Mouse (Mus musculus) neural tube, embryonic 11.5 days (tissue): ENCODE measurements at regions not wholly inside any gene's neighbourhood (a gene's known extent, or its start where the extent isn't known, plus 50 kb on each side); places are given as distances from the start of the nearest gene placed in this dataset.

ENCODE experiments used
- ATAC-seq: fragments of 200-750 bp; cut with Nextera tagmentation; 2 replicates; pipeline ENCODE4 v1.8.0; 2017; ENCODE audit warnings: moderate number of reproducible peaks, mild to moderate bottlenecking, moderate TSS enrichment, moderate library complexity; ENCODE audit not compliant: insufficient read depth, low FRiP score, low TSS enrichment
- DNase-seq: peaks from one replicate; pipeline ENCODE4 v3.0.0-alpha.2; 2015; ENCODE audit warnings: low spot score
- H3K27ac ChIP-seq: fragments of 300-500 bp; sonication (generic); 2 replicates; pipeline ENCODE4 v1.5.1; 2014; ENCODE audit warnings: low read depth, mild to moderate bottlenecking, low read length
- H3K27me3 ChIP-seq: fragments of 300-500 bp; sonication (generic); 2 replicates; pipeline ENCODE4 v1.6.1; 2014; ENCODE audit warnings: mild to moderate bottlenecking, low read length, mixed read lengths; ENCODE audit not compliant: control insufficient read depth, insufficient read depth
- H3K36me3 ChIP-seq: fragments of 300-500 bp; sonication (generic); 2 replicates; pipeline ENCODE4 v1.6.1; 2014; ENCODE audit warnings: mild to moderate bottlenecking, low read length, moderate library complexity, mixed read lengths; ENCODE audit not compliant: control insufficient read depth, insufficient read depth
- H3K4me1 ChIP-seq: fragments of 300-500 bp; sonication (generic); 2 replicates; pipeline ENCODE4 v1.6.1; 2014; ENCODE audit warnings: low read length, mixed read lengths; ENCODE audit not compliant: control insufficient read depth, insufficient read depth
- H3K4me2 ChIP-seq: fragments of 300-500 bp; sonication (generic); 2 replicates; pipeline ENCODE4 v1.6.1; 2014; ENCODE audit warnings: low read depth, mild to moderate bottlenecking, moderate library complexity
- H3K4me3 ChIP-seq: fragments of 300-500 bp; sonication (generic); 2 replicates; pipeline ENCODE4 v1.5.1; 2014; ENCODE audit warnings: low read depth, low read length
- H3K9ac ChIP-seq: fragments of 300-500 bp; sonication (generic); 2 replicates; pipeline ENCODE4 v1.6.1; 2014; ENCODE audit warnings: mild to moderate bottlenecking, low read length
- H3K9me3 ChIP-seq: fragments of 300-500 bp; sonication (generic); 2 replicates; pipeline ENCODE4 v1.6.1; 2016; ENCODE audit warnings: low read length; ENCODE audit not compliant: control insufficient read depth
- WGBS: fragments of 180-500 bp; shearing (Covaris S2); extraction: QIAGEN DNeasy Blood & Tissue Kit; methylation state at CpG from one replicate; pipeline ENCODE4 v1.1.7; 2014; 5-methylcytosine and 5-hydroxymethylcytosine counted together

GRCm38 (mm10) chr19:14940207-14940952 is 342.5 kb upstream of the Tle4 start:
- Histone ChIP-seq H3K4me2 (no peak overlapping the region), H3K4me3 (no peak overlapping the region), H3K9ac (no peak overlapping the region), H3K9me3 (no peaks in the 10 kb centered on the region), H3K36me3 (no peaks in the 10 kb centered on the region), H3K4me1 (no peaks in the 10 kb centered on the region), H3K27me3 (no peaks in the 10 kb centered on the region), H3K27ac (no peak overlapping the region)
- DNase-seq (no peak), ATAC-seq (no peak)
- WGBS, result 80% methylated on average over 9 of the region's 9 CpGs

GRCm38 (mm10) chr19:14922238-14922637 is 324.4 kb upstream of the Tle4 start:
- no peak overlapping the region for H3K9ac ChIP-seq
- no peaks in the 10 kb centered on the region for H3K27me3 ChIP-seq
- H3K27ac ChIP-seq, result no peak overlapping the region
- H3K9me3 ChIP-seq, result no peaks in the 10 kb centered on the region
- 65% methylated on average over 1 of the region's 1 CpGs for WGBS
- ATAC-seq (no peak), DNase-seq (no peak)
- no peaks in the 10 kb centered on the region for H3K4me1 ChIP-seq
- H3K36me3 ChIP-seq, result no peaks in the 10 kb centered on the region
- H3K4me2 ChIP-seq, result no peak overlapping the region
- H3K4me3 ChIP-seq, result no peak overlapping the region

GRCm38 (mm10) chr19:14911056-14911850 is 313.4 kb upstream of the Tle4 start:
- 86% methylated on average over 11 of the region's 11 CpGs for WGBS

GRCm38 (mm10) chr19:14894875-14895274 is 297.0 kb upstream of the Tle4 start:
- no peak overlapping the region for H3K4me2 ChIP-seq
- H3K27me3 ChIP-seq, result peaks cover 8% of the 10 kb centered on the region
- ATAC-seq (no peak), DNase-seq (no peak)
- no peak overlapping the region for H3K27ac ChIP-seq
- WGBS, result 87% methylated on average over 2 of the region's 2 CpGs
- peaks cover 8% of the 10 kb centered on the region for H3K4me1 ChIP-seq
- no peak overlapping the region for H3K4me3 ChIP-seq
- H3K9me3 ChIP-seq, result no peaks in the 10 kb centered on the region
- no peaks in the 10 kb centered on the region for H3K36me3 ChIP-seq
- H3K9ac ChIP-seq, result no peak overlapping the region

More at GRCm38 (mm10) chr19:14911056-14911850, 313.4 kb upstream of the Tle4 start:
- Histone ChIP-seq H3K27me3 (no peaks in the 10 kb centered on the region), H3K9ac (no peak overlapping the region), H3K4me1 (no peaks in the 10 kb centered on the region), H3K4me2 (no peak overlapping the region), H3K36me3 (no peaks in the 10 kb centered on the region), H3K4me3 (no peak overlapping the region), H3K9me3 (no peaks in the 10 kb centered on the region), H3K27ac (no peak overlapping the region)
- DNase-seq (no peak), ATAC-seq (no peak)

- no peak overlapping the region for H3K27ac ChIP-seq
- no peaks in the 10 kb centered on the region for H3K9me3 ChIP-seq
- peaks cover 10% of the 10 kb centered on the region for H3K27me3 ChIP-seq
- ATAC-seq (no peak), DNase-seq (peak; percentile 15)
- no peaks in the 10 kb centered on the region for H3K36me3 ChIP-seq
- H3K4me1 ChIP-seq, result peaks cover 17% of the 10 kb centered on the region
- no peak overlapping the region for H3K4me2 ChIP-seq
- H3K4me3 ChIP-seq, result no peak overlapping the region
- WGBS, result 24% methylated on average over 6 of the region's 6 CpGs
- no peak overlapping the region for H3K9ac ChIP-seq
Observed at GRCm38 (mm10) chr19:14892390-14892758, 294.5 kb upstream of the Tle4 start.

GRCm38 (mm10) chr19:14891689-14892389 is 294.0 kb upstream of the Tle4 start:
- Histone ChIP-seq H3K4me1 (peaks cover 17% of the 10 kb centered on the region), H3K4me2 (peak overlapping the region; percentile 38), H3K27me3 (peaks cover 12% of the 10 kb centered on the region), H3K27ac (no peak overlapping the region), H3K36me3 (no peaks in the 10 kb centered on the region), H3K4me3 (no peak overlapping the region), H3K9me3 (no peaks in the 10 kb centered on the region), H3K9ac (no peak overlapping the region)
- DNase-seq (peak; percentile 39), ATAC-seq (no peak)
- WGBS, result 10% methylated on average over 7 of the region's 8 CpGs

- Histone ChIP-seq H3K4me2 (peak overlapping the region; percentile 38), H3K9ac (no peak overlapping the region), H3K27ac (0 out of 2 replicates have a peak overlapping the region, but pooled peaks have one; percentile 21), H3K9me3 (no peaks in the 10 kb centered on the region), H3K4me3 (no peak overlapping the region), H3K27me3 (peaks cover 16% of the 10 kb centered on the region), H3K4me1 (peaks cover 17% of the 10 kb centered on the region), H3K36me3 (no peaks in the 10 kb centered on the region)
- 1% methylated on average over 9 of the region's 9 CpGs for WGBS
- ATAC-seq (no peak; the same call in 1 of the 2 replicates), DNase-seq (no peak)
Observed at GRCm38 (mm10) chr19:14891090-14891428, 293.2 kb upstream of the Tle4 start.

- 1% methylated on average over 21 of the region's 21 CpGs for WGBS
- no peaks in the 10 kb centered on the region for H3K9me3 ChIP-seq
- H3K4me1 ChIP-seq, result peaks cover 17% of the 10 kb centered on the region
- H3K27me3 ChIP-seq, result peaks cover 16% of the 10 kb centered on the region
- ATAC-seq (peak; percentile 90), DNase-seq (peak; percentile 86)
- H3K36me3 ChIP-seq, result no peaks in the 10 kb centered on the region
- H3K9ac ChIP-seq, result no peak overlapping the region
- H3K4me2 ChIP-seq, result peak overlapping the region; percentile 38
- H3K27ac ChIP-seq, result 0 out of 2 replicates have a peak overlapping the region, but pooled peaks have one; percentile 17
- no peak overlapping the region for H3K4me3 ChIP-seq
Observed at GRCm38 (mm10) chr19:14890241-14891089, 292.6 kb upstream of the Tle4 start.
